Mouse (Mus musculus) adrenal gland, adult 2 months (tissue): Measurements from ENCODE around the gene Zfp13. TPM values are rescaled to one million over a fixed set of nuclear protein-coding genes. Genes with fewer than 3 reads are reported as not detected.

Source experiments
- DNase-seq: peaks from one replicate; pipeline ENCODE4 v3.0.0; 2021
- polyA plus RNA-seq: library from polyadenylated mRNA; depleted of rRNA; stranded (reverse); fragments of >200 nt; gene quantifications from 2 replicates; pipeline ENCODE4 v1.2.3, GENCODE M21; 2012
- total RNA-seq, 2 experiments: library from RNA; stranded (reverse); gene quantifications; 2 replicates each; pipeline ENCODE4 v1.2.3; 2021

The Zfp13 gene
- total and polyA plus RNA-seq, 3 experiments, result 6.6 to 25.4 (median 12.4) TPM

DNA sequence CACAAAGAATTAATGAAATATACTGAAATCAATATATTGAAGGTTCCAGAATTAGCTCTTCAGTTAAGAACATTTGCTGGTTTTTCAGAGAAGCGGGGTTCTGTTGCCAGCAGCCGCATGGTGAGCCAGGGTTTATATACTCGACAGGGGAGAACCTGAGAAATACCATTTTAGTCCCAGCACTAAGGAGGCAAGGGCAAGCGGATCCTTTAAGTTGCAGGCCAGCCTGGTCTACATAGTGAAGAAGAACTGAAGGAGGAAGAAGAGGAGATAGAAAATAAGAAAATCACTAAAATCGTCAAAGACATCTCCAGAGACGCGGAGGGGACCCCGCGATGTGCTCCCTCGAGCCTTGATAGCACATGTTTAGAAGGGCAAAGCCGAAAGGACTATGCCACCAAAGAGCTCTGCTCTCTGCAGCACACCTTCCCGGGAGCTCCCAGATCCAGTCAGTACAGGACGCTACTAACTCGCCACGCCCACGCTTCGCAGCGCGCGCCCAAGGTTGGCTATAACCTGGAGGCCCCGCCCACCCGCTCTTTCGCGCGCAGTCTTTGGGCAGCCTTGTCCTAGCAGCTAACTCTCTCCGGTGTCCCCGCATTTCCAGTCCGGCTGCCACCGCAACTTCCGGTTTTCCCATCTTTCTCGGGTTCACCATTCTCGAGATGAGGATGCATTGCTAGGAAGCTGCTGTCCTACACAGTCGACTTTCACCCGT is 6.9 kb downstream of the Zfp13 start:
- DNase-seq, result peak; percentile 97

DNA sequence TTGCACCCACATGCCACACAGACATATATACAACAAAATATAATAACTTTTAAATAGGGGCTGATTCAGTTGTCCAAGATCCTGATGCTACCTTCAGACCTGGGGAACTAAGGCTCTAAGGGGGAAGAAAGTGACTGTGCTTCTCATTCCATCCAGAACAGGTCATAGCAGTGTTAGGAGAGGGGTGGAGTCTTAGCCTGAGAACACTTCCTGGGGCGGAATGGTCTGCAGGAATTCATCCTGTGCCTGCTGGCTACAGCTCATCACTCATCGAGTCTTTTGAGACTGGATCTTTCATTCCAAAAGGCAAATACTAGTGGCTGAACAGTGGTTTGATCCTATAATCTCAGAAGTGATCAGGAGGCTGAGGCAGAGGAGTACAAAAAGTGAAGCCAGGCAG is 12.0 kb downstream of the Zfp13 start:
- DNase-seq, result no peak

DNA sequence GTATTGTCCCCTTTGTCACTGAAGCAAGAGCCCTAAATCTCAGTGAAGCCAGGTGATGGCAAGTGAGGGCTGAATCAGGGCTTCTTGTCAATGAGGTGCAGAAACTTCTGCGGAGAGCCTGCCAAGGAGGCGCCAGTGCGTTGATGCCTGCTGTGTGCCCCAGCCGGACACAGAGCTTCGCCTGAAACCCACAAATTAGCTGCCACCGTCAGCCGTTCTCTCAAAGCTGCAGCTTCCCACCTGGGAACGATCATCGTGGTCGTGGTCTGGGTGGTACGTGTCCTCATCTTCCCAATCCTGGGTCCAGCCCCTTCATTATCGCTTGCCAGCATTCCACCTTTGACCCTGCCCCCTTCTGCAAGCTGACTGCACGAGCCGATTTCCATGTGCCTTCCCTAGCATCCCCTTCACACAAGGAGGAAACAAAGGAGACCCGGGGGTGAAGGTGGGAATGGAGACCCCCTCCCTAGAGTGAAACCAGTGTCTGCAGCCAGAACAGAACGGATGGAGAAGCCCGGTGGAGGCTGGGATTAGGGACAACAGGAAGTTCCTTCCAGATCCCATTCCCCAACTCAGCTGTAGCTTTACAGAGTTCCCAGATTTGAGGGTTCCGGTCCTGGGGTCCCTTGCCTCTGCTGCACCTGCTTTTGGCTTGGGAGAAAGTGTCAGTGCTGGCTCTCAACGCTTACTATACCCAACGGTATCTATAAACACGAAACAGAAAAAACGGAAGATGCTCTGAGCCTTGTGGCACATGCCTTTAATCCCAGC is 13.4 kb downstream of the Zfp13 start:
- DNase-seq, result peak; percentile 56

DNA sequence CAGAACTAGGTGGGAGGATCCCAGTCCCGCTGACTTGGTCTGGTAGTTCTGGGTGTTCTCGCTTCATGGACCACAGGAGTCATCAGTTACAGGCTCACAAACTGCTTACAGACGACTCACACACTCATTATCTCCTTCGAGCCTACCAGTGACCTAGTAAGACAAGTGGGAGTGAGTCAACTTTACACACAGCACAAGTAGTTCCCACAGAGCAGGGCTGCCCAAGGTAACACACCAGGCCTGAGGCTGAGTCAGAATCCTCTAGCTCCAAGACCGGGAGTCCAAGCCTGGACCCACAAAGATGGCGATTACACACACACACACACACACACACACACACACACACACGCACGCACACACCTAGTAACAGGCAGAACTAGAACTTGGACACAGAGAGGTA is 14.5 kb downstream of the Zfp13 start:
- peak; percentile 75 for DNase-seq

DNA sequence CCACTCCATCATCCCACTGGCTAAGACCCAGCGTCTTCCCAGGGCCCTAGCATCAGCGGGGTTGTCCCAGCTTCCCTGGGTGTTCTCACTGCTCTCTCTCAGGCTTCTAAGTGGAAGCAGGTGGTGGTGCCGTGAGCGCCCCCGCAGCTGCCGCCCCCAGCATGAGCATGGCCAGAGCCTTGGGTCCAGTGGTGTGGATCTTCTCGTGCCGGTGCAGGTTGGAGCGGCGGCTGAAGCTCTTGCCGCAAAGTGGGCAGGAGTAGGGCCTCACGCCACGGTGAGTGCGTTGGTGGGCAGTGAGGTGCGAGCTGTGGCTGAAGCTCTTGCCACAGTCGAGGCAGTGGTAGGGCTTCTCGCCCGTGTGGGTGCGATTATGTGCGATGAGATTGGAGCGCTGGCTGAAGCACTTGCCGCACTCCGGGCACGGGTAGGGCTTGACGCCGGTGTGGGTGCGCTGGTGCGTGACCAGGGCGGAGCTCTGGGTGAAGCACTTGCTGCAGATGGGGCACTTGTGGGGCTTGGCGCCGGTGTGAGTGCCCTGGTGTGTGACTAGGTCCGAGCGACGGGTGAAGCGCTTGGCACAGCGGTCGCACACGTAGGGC is 23.2 kb downstream of the Zfp13 start:
- no peak for DNase-seq

DNA sequence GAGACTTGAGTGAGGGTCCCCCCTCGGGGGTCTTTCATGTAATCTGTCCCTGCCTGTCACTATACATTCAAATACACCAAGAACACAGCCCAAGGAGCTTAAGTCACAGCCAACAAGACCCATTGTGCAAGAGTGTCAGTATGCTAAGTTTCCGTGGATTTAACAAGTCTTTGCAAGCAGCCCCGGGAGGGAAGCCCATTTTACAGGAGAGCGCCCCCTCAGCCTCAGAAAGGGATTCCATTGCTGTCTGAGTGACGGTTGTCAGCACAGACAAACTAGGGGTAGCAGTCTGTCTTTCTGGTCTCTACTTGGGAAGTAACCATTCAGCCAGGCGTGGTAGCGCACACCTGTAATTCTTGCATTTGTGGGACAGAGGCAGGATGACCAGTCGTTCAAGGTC is 25.2 kb downstream of the Zfp13 start:
- no peak for DNase-seq

DNA sequence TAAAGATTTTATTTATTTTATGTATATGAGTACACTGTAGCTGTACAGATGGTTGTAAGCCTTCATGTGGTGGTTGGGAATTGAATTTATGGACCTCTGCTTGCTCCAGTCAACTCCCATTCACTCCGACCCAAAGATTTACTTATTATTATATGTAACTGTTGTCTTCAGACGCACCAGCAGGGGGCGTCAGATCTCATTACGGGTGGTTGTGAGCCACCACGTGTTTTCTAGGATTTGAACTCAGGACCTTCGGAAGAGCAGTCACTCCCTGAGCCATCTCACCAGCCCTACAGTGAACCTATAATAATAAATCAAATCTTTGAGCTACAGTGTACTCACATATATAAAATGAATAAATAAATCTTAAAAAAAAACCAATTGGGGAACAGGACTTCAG is 27.2 kb downstream of the Zfp13 start:
- no peak for DNase-seq

DNA sequence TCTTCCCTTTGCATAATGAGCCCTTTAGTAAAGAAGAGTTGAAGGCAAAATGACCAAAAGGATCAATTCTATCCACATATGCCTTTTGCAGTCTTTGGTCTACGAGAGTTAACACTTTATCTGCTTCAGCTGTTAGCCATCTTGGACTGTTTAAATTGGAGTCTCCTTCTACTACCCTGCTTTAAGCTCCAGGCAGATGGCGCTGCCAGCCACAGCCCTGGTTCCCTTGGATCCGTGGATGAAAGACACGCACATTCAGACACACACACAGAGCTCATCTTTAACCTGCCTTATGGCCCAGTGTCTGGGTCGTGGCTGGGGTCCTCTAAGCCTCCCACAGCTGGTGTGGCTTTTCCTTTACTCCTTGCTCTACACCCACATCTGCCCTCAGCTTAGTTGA is 28.2 kb downstream of the Zfp13 start:
- DNase-seq, result no peak

DNA sequence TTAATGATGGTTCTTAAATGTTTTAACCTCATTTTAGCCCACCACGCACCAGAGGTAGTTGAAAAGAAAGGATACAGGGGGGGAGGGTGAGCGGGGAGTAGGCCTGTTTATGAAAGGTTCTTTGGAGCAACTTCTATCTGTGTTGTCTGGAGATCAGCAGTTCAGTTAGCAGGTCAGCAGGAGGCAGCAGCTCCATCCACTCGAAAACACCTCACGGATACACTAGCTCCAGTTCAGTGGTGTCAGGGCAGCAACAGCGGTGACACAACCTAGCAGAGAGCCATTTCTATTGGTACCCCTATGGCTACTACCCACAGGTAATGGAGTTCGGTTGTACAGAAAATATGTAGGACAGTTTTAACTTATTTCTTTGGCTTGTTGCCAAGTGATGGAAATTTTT is 29.3 kb downstream of the Zfp13 start:
- peak; percentile 53 for DNase-seq

DNA sequence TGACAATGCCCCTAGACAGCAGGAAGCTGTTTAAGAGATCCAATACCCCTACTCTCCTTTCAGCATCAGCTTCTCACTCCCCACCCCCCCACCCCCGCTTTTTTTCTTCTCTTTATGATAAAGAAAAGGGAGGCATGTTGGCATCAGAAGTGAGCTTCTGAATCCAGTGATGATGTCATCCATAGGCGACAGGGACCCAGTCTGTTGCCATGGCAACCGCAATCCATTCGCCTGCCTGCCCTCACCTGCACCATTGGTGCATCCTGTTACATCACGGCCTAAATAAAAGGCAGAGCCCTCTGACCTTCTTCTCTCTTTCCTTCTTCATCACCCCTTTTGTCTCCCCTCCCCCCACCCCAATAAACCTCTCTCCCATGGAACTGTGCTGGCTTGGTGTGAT is 30.9 kb downstream of the Zfp13 start:
- no peak for DNase-seq

DNA sequence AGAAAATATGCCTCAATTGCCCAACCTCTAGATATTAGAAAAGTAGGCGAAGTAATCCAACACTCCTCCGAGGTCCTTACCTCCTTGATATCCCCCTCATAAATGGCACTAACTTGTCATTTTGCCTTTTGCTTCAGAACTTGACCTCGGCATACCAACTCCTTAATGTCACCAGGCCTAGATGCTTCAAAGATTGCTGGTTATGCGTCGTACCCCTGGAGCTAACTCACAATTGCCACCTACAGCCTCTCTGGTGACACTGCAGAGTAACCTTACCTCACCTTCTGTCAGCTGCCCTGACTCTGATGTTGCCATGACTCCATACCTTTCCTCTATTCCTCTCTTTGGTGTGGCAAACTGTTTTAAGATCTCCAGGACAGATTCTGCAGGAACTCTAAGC is 32.5 kb downstream of the Zfp13 start:
- DNase-seq, result peak; percentile 36

DNA sequence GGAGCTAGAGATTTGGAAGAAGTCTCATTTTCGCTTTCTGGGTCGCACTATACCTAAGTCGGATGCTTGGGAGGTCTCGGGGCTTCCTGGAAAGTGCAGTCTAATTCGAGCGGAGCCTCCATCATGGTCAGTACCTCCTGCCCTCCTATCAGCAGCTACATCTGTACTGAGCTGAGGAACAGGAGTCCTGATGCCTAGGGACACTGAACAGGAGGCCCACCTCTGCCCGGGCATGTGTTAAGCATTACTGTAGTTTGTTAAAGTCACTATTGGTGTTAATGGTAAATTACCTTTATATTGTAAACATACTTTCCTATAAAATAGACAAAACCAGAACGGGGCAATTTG is 34.9 kb downstream of the Zfp13 start:
- DNase-seq, result no peak

DNA sequence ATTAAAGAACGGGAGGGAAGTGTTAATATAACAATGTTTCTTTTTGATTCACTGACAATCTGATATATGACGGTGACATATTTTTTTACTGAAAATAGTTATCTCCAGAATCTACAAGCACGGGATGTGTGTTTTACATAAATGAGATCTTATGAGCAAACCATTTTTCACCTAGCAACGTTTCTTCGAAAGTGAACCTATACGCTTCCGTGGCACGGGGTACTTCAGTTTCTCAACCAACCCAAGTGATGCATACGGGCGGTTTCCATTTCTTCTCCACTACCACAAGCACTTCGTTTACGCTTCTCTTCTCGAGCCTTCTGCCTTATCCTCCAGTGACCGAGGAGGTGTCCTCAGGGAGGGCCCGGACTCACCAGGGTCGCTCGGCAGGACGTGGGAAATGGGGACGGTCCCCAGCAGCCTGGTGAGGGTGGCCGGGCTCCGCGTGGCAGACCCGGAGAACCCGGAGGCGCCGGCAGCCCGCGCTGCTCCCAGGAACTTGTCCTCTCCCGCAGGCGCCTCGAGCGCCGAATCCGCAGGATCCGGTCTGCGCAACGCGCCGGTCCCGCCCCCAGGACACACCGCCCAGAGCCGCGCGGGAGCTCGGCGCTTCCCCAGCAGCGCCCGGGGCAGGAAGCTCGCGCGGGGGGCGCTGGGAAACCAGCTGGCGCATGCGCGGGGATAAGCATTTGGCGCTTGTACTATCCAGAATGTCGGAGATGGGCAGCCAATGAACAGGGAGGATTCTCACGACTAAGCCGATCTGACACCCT is 35.5 kb downstream of the Zfp13 start, which contains the start of gene Zfp213:
Zfp213 (minus strand) TSS at position 644 of the 773 bp plus-strand sequence.
- DNase-seq, result peak; percentile 98

DNA sequence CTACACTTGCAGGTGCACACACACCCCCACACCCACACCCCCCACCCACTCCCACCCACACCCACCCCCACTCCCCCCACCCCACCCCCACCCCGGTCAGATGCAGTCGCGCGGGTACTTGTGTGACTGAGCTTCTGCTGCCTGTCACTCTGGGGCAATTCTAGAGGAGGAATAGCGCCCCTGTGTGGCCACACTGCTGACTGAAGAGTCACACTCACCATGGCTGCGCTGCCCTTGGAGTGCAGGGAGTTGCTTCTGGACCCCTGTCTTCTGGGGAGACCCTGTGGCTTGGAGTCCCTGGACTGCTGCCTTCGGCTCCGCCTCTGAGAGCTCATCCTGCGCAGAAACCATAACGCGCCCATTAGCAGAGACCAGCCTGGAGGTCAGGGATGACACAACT is 39.5 kb downstream of the Zfp13 start:
- peak; percentile 66 for DNase-seq

DNA sequence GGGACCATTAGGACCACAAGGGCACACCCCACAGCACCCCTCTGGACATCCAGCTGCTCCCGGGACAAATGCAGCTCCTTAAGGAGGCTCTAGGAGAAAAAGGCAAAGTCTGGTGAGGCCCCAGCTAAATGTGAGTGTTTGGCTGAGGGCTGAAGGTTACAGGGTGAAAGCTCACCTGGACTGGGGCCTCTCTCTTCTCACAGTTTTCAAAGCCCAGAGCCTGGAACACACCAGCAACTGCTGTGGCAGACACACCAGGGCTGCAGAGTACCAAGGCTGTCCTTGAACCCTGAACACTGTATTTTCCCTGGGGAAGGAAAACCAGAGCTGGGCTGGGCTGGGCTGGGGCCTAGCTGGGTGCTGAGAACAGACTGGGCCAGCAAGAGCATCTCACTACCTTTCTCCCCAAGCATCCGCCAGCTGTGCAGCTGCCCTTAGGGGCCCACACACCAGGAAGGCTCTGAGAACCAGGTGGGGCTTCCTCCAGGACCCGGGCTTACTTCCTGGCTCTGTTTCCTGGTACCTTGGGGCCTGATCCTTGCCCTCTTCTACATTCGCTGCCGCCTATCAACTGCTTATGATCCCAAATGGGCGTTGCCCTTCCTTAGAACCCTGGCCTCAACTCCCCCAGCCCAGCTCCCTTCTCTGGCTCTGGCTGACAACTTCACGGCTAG is 43.9 kb downstream of the Zfp13 start:
- no peak for DNase-seq

DNA sequence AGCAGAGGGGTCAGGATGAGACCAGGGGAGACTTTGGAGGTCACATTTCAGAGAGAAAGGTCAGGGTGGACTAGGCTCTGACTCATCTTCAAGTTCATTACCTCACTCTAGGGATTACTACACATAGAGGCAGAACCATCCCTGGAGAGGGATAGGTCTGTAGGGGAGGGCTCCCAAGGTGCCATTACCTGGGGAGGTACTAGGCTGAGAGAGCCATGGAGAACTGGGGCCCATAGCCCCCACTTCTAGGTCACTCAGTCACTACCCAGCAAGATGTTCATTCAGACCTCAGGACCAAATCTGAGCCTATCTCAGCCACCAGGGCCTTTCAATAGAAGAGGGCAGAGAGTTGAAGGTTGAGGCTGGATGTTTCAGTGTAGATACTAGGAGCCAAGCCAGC is 45.0 kb downstream of the Zfp13 start:
- peak; percentile 56 for DNase-seq

DNA sequence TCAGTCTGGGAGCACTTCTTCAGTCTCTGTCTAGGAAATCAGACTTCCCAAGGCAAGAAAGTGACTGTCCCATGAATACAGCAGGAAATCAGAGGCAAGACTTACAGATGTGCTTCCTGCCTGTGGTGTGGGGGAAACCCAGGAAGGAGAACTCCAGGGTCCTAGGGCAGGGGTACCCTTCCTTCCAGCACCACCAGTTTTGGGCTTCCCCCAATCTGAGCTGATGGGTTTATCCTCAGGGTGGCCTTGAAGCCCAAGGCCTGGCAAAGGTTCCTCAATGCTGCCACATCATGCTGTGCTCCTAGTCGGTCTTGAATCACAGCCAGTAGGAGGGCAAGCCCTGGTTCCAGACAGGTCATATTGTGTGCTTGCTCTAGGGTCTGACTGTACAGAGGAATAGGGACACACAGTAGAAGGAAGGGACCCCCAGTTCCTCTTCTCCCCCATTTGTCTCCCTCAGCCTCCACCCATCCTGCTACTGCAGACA is 45.6 kb downstream of the Zfp13 start:
- DNase-seq, result peak; percentile 89

DNA sequence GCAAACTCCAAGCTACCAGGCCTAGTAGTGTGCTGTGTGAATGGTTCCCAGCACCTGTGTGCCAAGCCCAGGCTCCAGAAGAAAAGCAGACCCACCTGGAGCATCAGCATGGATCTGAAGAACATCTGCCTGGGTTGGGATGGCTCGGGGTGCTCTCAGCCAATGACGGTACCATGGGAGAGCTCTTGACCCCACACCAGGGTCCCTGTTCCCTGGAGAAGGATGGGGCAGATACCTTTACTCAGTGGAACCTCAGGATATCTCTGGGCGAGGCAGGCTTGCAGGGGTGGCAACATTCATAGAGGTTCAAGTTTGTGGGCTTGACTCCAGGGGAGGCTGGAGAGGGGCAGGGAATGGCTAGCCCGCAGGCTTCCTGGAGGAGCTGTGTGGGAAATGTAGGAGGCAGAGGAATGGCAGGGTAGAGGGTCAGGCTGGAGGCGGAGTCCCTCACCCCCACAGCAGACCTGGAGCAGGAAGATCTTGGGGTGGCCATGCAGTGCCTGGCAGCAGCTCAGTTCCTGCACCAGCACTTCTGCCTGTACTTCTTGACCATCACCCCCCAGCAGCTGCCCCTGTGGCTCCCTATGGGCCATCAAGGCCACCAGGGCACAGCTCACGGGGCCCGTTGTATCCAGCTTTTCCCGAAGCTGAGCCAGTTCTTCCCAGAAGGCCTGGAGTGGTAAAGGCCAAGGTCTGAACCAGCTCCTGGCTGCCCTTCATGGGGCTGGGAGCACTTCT is 46.2 kb downstream of the Zfp13 start:
- peak; percentile 80 for DNase-seq

DNA sequence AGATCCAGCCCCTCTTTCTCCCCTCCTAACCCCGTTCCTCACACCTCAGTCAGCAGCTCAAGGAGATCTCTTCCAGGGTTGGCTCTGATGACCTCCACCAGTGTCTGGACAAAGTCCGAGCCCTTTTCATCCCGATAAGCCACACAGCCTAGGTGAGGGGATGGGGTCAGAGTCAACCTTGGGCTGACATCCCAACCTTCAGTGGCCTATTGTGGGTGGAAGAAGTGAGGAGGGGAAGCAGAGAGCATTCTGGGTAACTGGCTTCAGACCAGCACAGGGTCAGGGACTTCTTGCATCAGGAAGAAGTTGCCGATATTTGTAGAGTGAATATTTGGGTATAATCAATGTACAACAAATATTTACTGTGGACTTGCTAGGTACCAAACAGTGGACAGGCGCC is 47.3 kb downstream of the Zfp13 start:
- DNase-seq, result peak; percentile 69

DNA sequence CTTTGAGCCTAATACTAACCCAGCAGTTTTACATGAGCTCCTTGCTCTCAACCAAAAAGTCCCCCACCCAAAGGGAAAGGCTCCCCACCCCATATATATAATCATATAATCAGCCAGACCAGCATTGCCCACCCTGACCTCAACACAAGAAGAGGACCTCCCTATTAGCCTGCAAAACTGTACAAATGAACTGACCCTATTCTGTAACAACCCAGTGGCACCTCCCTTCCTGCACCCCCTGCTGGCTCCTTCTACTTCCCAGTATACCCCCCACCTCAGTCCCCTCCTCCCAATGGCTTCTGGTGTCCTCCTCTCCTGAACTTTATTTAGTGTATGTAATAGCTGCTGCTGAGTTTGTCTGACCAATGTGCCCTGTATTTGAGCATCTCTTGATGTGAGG is 47.9 kb downstream of the Zfp13 start:
- DNase-seq, result no peak

DNA sequence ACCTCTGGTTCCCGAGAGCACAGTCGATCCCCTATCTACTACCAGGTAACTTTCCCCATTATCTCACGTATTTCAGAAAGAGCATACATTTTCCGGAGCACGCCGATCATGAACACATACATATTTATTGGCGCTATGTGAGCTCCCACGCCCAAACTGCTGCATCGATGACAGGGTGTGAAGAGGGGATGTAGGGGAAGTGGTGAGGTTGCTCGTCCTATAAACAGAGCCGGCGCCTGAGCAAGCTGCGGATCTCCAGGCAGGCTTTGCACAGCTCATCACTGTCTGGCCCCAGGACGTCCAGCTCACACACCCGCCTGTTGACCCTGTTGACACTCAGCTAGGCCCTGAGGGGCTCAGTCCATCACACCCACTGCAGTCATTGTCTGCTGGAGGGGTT is 48.4 kb downstream of the Zfp13 start:
- no peak for DNase-seq
